Mouse (Mus musculus) heart, adult 2 months (tissue): ENCODE data around the gene Megf9. TPM values are rescaled to one million over a fixed set of nuclear protein-coding genes. Genes with fewer than 3 reads are reported as not detected.
A peak's percentile ranks its signal among the peaks of the same experiment; 100 is the strongest.

ENCODE experiments used
- DNase-seq, 2 experiments: peaks; one replicate each; pipeline ENCODE4 v3.0.0; 2021
- H3K27ac ChIP-seq: fragments of 200-600 bp; 2 replicates; pipeline ENCODE4 v1.8.1; 2022
- H3K27me3 ChIP-seq: fragments of 200-500 bp; 2 replicates; pipeline ENCODE4 v1.6.1; 2012; ENCODE audit warnings: mild to moderate bottlenecking, low read length, inconsistent platforms, mixed read lengths; ENCODE audit not compliant: control insufficient read depth, insufficient read depth
- H3K36me3 ChIP-seq: fragments of 200-500 bp; 2 replicates; pipeline ENCODE4 v1.6.1; 2012; ENCODE audit warnings: low read length, inconsistent platforms; ENCODE audit not compliant: control insufficient read depth, insufficient read depth
- H3K4me1 ChIP-seq: fragments of 200-500 bp; 2 replicates; pipeline ENCODE4 v1.6.1; 2011; ENCODE audit warnings: low read length; ENCODE audit not compliant: control insufficient read depth, insufficient read depth
- H3K4me3 ChIP-seq: fragments of 200-600 bp; 2 replicates; pipeline ENCODE4 v1.8.1; 2022
- H3K79me2 ChIP-seq: fragments of 200-500 bp; replicated peaks from 2 replicates; pipeline ENCODE4 v1.6.1; 2012; ENCODE audit warnings: mild to moderate bottlenecking, inconsistent platforms, low read length, moderate library complexity, mixed read lengths; ENCODE audit not compliant: control insufficient read depth, insufficient read depth
- H3K9ac ChIP-seq: fragments of 200-500 bp; 2 replicates; pipeline ENCODE4 v1.6.1; 2012; ENCODE audit warnings: low read depth, mild to moderate bottlenecking, control low read depth, inconsistent platforms, low read length, mixed read lengths
- CTCF ChIP-seq: fragments of 200-600 bp; IDR thresholded peaks from 2 replicates; pipeline ENCODE4 v1.8.1; 2022; ENCODE audit warnings: antibody characterized with exemption, mild to moderate bottlenecking, moderate library complexity
- EP300 ChIP-seq: fragments of 200-500 bp; IDR thresholded peaks from 2 replicates; pipeline ENCODE4 v1.6.1; 2011; ENCODE audit warnings: low read depth, low read length, control low read depth; ENCODE audit not compliant: insufficient read depth
- POLR2A ChIP-seq: fragments of 200-500 bp; IDR thresholded peaks from 2 replicates; pipeline ENCODE4 v1.6.1; 2011; ENCODE audit warnings: mild to moderate bottlenecking, low read depth, low read length, control low read depth; ENCODE audit not compliant: insufficient read depth
- WGBS: fragments of 180-500 bp; shearing (Covaris S2); methylation state at CpG from one replicate; pipeline ENCODE4 v1.1.7; 2018; 5-methylcytosine and 5-hydroxymethylcytosine counted together
- intact Hi-C: fragments of 180-260 bp; cut with DNase I; formaldehyde crosslinking; loops from one replicate; pipeline ENCODE4 v1.15.1; 2025
- polyA plus RNA-seq: library from polyadenylated mRNA; depleted of rRNA; stranded (reverse); fragments of >200 nt; gene quantifications from 2 replicates; pipeline ENCODE4 v1.2.3, GENCODE M21; 2012
- total RNA-seq, 2 experiments: library from RNA; stranded (reverse); gene quantifications; 2 replicates each; pipeline ENCODE4 v1.2.3; 2021

Megf9 gene
- total and polyA plus RNA-seq, 3 experiments = 5.5 to 12.9 (median 10.8) TPM

GRCm38 (mm10) chr4:70409994-70410721, 124.6 kb downstream of the Megf9 start, which contains the start of gene Cdk5rap2:
Gene Cdk5rap2, minus strand, starts transcription at chr4:70410443.
- H3K27ac ChIP-seq = peak within 1 kb of the TSS; percentile 73

GRCm38 (mm10) chr4:70409456-70409855, 125.3 kb downstream of the Megf9 start:
- 25% methylated on average over 9 of the region's 9 CpGs for WGBS
- intact Hi-C loops = no loop called here
- Histone ChIP-seq H3K79me2 (no peaks in the 10 kb centered on the region), H3K4me1 (no peaks in the 10 kb centered on the region), H3K4me3 (peak overlapping the region; percentile 91), H3K27ac (no peak overlapping the region), H3K36me3 (no peaks in the 10 kb centered on the region), H3K27me3 (no peaks in the 10 kb centered on the region), H3K9ac (no peak overlapping the region)
- DNase-seq = no peak
- TF ChIP-seq POLR2A (no peak), CTCF (no peak), EP300 (no peak)

More at GRCm38 (mm10) chr4:70409994-70410721, 124.6 kb downstream of the Megf9 start, which contains the start of gene Cdk5rap2:
- Histone ChIP-seq H3K4me3 (peak within 1 kb of the TSS; percentile 91), H3K9ac (peak within 1 kb of the TSS; percentile 82), H3K79me2 (no peaks in the 10 kb centered on the region), H3K27me3 (no peaks in the 10 kb centered on the region), H3K4me1 (no peaks in the 10 kb centered on the region), H3K36me3 (no peaks in the 10 kb centered on the region)
- TF ChIP-seq CTCF (peak; percentile 16; the same call in 1 of the 2 replicates), POLR2A (no peak)
- DNase-seq = peak; percentile 94 to 97
- intact Hi-C loops = loop anchor here (5.0 kb wide), 1 partner anchor 127 kb away; no protein-coding TSS in a partner anchor
- WGBS = under 1% methylated on average over 55 of the region's 55 CpGs

- Histone ChIP-seq H3K9ac (no peak overlapping the region), H3K79me2 (no peaks in the 10 kb centered on the region), H3K4me3 (no peak overlapping the region), H3K27me3 (no peaks in the 10 kb centered on the region), H3K27ac (no peak overlapping the region), H3K4me1 (no peaks in the 10 kb centered on the region; the same call in 1 of the 2 replicates), H3K36me3 (no peaks in the 10 kb centered on the region; the same call in 1 of the 2 replicates)
- TF ChIP-seq CTCF = peak; percentile 55
- no peak for TF ChIP-seq EP300
- intact Hi-C loops = no loop called here
- peak; percentile 28 to 38 for DNase-seq
- WGBS = 60% methylated on average over 9 of the region's 9 CpGs
Observed at GRCm38 (mm10) chr4:70402109-70402819, 132.5 kb downstream of the Megf9 start.

- no peak overlapping the region for H3K27ac ChIP-seq
- no peak for TF ChIP-seq EP300
- TF ChIP-seq POLR2A = no peak
- no peak for TF ChIP-seq CTCF
- no peak for DNase-seq
- no peak overlapping the region for H3K9ac ChIP-seq
- no peak overlapping the region for H3K4me3 ChIP-seq
- intact Hi-C loops = no loop called here
- no peaks in the 10 kb centered on the region; the same call in 1 of the 2 replicates for H3K4me1 ChIP-seq
- H3K79me2 ChIP-seq = no peaks in the 10 kb centered on the region
- no peaks in the 10 kb centered on the region; the same call in 1 of the 2 replicates for H3K36me3 ChIP-seq
- H3K27me3 ChIP-seq = no peaks in the 10 kb centered on the region
- 91% methylated on average over 5 of the region's 5 CpGs for WGBS
Observed at GRCm38 (mm10) chr4:70399476-70399875, 135.3 kb downstream of the Megf9 start.

- intact Hi-C loops = no loop called here
- TF ChIP-seq EP300 = no peak
- no peak for TF ChIP-seq POLR2A
- no peak for TF ChIP-seq CTCF
Observed at GRCm38 (mm10) chr4:70399074-70399473, 135.7 kb downstream of the Megf9 start.

GRCm38 (mm10) chr4:70398088-70398487, 136.7 kb downstream of the Megf9 start:
- Histone ChIP-seq H3K9ac (no peak overlapping the region), H3K27ac (no peak overlapping the region), H3K36me3 (no peaks in the 10 kb centered on the region; the same call in 1 of the 2 replicates), H3K79me2 (no peaks in the 10 kb centered on the region), H3K4me3 (no peak overlapping the region), H3K27me3 (no peaks in the 10 kb centered on the region), H3K4me1 (no peaks in the 10 kb centered on the region; the same call in 1 of the 2 replicates)
- DNase-seq = no peak
- TF ChIP-seq POLR2A (no peak), CTCF (no peak), EP300 (no peak)
- intact Hi-C loops = no loop called here
- 89% methylated on average over 4 of the region's 4 CpGs for WGBS

More at GRCm38 (mm10) chr4:70399074-70399473, 135.7 kb downstream of the Megf9 start:
- Histone ChIP-seq H3K79me2 (no peaks in the 10 kb centered on the region), H3K36me3 (no peaks in the 10 kb centered on the region; the same call in 1 of the 2 replicates), H3K4me1 (no peaks in the 10 kb centered on the region; the same call in 1 of the 2 replicates), H3K27me3 (no peaks in the 10 kb centered on the region), H3K27ac (no peak overlapping the region), H3K4me3 (no peak overlapping the region), H3K9ac (no peak overlapping the region)
- 98% methylated on average over 2 of the region's 2 CpGs for WGBS
- no peak for DNase-seq
